Mouse (Mus musculus): ENCODE measurements around the gene Tspan11. TPM values are rescaled to one million over a fixed set of nuclear protein-coding genes. Genes with fewer than 3 reads are reported as not detected.
A peak's percentile ranks its signal among the peaks of the same experiment; 100 is the strongest.

Gene Tspan11
- polyA plus RNA-seq, 1 experiment from 2014 or later, result 7.8 TPM

DNA sequence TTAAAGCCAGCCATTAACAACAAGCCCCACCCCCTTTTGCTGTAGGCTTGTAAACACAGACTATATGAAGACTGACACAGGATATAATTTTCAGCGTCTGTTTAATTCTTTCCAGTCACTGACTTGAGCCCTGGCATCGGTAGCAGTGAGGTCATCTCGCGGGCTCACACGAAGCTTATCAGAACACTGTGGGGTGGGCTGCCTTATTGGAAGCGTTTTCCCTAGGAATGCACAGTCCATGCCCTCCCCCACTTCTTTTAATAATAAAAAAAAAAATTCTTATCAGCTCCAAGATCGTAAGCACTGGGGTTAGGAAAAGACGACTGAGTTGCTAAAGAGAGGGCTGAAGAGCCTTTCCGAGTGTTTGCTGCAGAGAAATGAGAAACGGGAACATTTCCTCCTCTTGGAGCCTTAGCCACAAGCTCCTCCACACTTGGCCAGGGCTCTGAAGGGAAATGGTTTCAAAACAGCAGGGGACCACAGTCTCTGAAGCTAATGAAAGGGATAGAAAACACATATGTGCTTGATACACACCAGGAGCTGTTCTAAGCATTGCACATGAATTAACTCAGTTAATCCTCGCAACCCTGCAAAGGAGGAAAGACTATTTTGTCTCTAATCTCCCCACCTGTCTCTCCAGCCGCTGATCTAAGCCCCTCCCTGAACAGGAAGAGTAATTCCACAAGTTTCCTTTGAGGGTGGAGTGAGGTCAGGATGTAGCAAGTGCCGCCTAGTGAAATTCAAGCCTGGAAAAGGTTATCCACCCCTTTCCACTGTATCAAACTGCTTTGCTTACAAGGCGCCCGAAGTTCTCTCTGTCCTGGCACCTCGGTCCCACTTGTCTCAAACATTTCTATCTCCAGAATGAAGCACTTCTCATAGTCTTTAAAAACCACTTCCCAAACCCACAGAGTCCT, 33.4 kb upstream of the Tspan11 start:
- Histone ChIP-seq H3K9ac (replicated peaks; ENCODE audit: low read length) (no peak overlapping the region), H3K36me3 (ENCODE audit: insufficient read depth, low read length) (no peaks in the 10 kb centered on the region), H3K4me3 (ENCODE audit: low read length) (no peak overlapping the region), H3K27me3 (ENCODE audit: insufficient read depth, low read length) (no peaks in the 10 kb centered on the region), H3K9me3 (ENCODE audit: low read length) (no peaks in the 10 kb centered on the region), H3K4me1 (ENCODE audit: insufficient read depth, low read length) (peaks cover 5% of the 10 kb centered on the region; the same call in 1 of the 2 replicates), H3K27ac (ENCODE audit: low read length) (no peak overlapping the region; the same call in 1 of the 2 replicates), H3K4me2 (replicated peaks; ENCODE audit: low read depth, low read length) (peak overlapping the region; percentile 17)
- ATAC-seq (ENCODE audit: low FRiP score, low TSS enrichment), result no peak
- 23% methylated on average over 16 of the region's 16 CpGs for WGBS

DNA sequence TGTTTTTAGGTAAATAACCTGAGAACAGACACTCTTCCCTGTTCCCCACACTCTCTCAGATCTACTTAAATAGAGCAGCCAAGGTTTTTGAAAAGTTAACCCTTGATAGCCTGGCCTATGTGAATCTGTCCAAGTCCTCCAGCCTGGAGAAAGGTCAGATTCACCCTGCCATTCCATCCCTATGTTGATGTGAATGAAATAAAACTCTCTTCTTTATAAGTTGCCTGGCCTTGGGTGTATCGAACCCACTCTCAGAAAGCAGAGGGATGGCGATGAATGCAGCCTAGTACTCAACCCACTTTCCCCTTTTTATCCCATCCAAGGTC, 32.7 kb upstream of the Tspan11 start:
- Histone ChIP-seq H3K9ac (replicated peaks; ENCODE audit: low read length) (no peak overlapping the region), H3K4me1 (ENCODE audit: insufficient read depth, low read length) (peaks cover 5% of the 10 kb centered on the region; the same call in 1 of the 2 replicates), H3K4me3 (ENCODE audit: low read length) (no peak overlapping the region), H3K27ac (ENCODE audit: low read length) (no peak overlapping the region), H3K27me3 (ENCODE audit: insufficient read depth, low read length) (no peaks in the 10 kb centered on the region), H3K4me2 (replicated peaks; ENCODE audit: low read depth, low read length) (no peak overlapping the region), H3K36me3 (ENCODE audit: insufficient read depth, low read length) (no peaks in the 10 kb centered on the region), H3K9me3 (ENCODE audit: low read length) (no peaks in the 10 kb centered on the region)
- no peak for ATAC-seq (ENCODE audit: low FRiP score, low TSS enrichment)
- 94% methylated on average over 2 of the region's 2 CpGs for WGBS

DNA sequence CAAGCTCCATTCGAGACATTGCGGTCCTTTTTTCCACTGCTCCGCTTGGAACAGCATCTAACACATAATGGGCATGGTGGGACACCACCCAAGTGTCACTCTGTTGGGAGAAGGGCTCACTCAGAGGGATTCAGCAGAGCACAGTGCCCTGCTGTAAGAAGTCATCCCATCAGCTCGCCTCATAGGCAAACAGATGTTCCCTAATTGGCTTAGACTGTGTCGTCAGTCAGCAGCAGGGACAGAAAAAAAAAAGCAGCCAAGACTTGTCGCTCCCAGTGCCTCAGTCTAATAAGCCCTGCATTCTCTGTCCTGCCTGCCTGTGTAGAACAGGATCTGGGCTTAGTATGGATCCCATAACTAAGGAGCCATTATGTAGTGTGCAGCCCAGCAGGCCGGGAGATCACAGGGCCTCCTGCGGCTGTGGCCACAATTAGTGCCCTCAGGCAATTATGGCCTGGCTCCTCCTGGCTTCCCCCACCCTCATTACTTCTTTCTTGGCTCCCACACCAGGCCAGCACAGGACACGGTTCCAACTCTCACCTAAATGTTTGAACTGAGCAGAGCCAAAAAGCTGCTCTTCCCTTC, 31.6 kb upstream of the Tspan11 start:
- ATAC-seq (ENCODE audit: low FRiP score, low TSS enrichment), result no peak
- 52% methylated on average over 9 of the region's 9 CpGs for WGBS

DNA sequence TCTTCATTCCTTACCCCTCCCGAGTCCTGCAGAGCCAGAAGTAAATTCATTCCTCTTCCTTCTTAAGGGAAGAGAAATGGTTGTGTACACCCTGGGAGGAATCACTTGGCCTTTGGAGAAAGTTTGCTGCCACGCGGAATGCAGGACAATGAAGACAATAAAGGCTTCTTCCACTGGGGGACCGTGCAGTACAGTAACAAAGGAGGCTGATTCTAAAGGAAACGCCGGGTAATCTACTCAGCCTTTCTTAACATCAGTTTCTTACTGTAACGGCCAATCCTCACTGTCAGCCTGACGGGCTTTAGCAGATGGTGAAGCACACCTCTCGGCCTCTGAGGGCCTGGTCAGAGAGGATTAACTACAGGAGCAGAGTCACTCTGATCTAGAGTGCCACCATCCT, 25.4 kb upstream of the Tspan11 start:
- ATAC-seq (ENCODE audit: low FRiP score, low TSS enrichment), result no peak
- Histone ChIP-seq H3K4me1 (ENCODE audit: insufficient read depth, low read length) (no peaks in the 10 kb centered on the region), H3K9ac (replicated peaks; ENCODE audit: low read length) (no peak overlapping the region), H3K36me3 (ENCODE audit: insufficient read depth, low read length) (no peaks in the 10 kb centered on the region), H3K27ac (ENCODE audit: low read length) (no peak overlapping the region), H3K4me2 (replicated peaks; ENCODE audit: low read depth, low read length) (no peak overlapping the region), H3K9me3 (ENCODE audit: low read length) (no peaks in the 10 kb centered on the region), H3K27me3 (ENCODE audit: insufficient read depth, low read length) (no peaks in the 10 kb centered on the region), H3K4me3 (ENCODE audit: low read length) (no peak overlapping the region)
- 78% methylated on average over 9 of the region's 9 CpGs for WGBS

More for the DNA sequence above, 31.6 kb upstream of the Tspan11 start:
- Histone ChIP-seq H3K9ac (replicated peaks; ENCODE audit: low read length) (no peak overlapping the region), H3K36me3 (ENCODE audit: insufficient read depth, low read length) (no peaks in the 10 kb centered on the region), H3K4me1 (ENCODE audit: insufficient read depth, low read length) (peaks cover 5% of the 10 kb centered on the region; the same call in 1 of the 2 replicates), H3K4me3 (ENCODE audit: low read length) (no peak overlapping the region), H3K27me3 (ENCODE audit: insufficient read depth, low read length) (no peaks in the 10 kb centered on the region), H3K4me2 (replicated peaks; ENCODE audit: low read depth, low read length) (no peak overlapping the region), H3K27ac (ENCODE audit: low read length) (no peak overlapping the region), H3K9me3 (ENCODE audit: low read length) (no peaks in the 10 kb centered on the region)

DNA sequence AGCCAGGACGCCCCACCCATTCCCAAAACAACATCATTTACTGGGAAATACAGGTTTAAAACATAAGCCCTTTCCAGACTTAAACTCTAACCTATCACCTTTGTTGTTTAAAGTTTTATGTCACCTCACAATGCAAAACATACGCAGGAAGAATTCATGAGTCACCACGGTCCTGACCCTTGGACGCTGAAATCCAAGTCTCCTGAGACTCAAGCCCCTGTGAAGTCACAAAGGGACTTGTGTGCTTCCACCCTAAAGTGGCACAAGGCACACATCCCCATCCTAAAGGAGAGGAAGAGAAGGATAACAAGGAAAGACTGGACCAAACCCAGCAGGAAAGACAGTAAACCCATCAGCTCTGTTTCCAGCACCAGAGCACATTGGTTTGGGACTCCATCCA, 22.0 kb upstream of the Tspan11 start:
- Histone ChIP-seq H3K36me3 (ENCODE audit: insufficient read depth, low read length) (no peaks in the 10 kb centered on the region), H3K4me3 (ENCODE audit: low read length) (no peak overlapping the region), H3K9me3 (ENCODE audit: low read length) (no peaks in the 10 kb centered on the region), H3K4me1 (ENCODE audit: insufficient read depth, low read length) (peaks cover 3% of the 10 kb centered on the region; the same call in 1 of the 2 replicates), H3K27ac (ENCODE audit: low read length) (no peak overlapping the region), H3K9ac (replicated peaks; ENCODE audit: low read length) (no peak overlapping the region), H3K27me3 (ENCODE audit: insufficient read depth, low read length) (no peaks in the 10 kb centered on the region), H3K4me2 (replicated peaks; ENCODE audit: low read depth, low read length) (no peak overlapping the region)
- 67% methylated on average over 4 of the region's 4 CpGs for WGBS
- no peak for ATAC-seq (ENCODE audit: low FRiP score, low TSS enrichment)

DNA sequence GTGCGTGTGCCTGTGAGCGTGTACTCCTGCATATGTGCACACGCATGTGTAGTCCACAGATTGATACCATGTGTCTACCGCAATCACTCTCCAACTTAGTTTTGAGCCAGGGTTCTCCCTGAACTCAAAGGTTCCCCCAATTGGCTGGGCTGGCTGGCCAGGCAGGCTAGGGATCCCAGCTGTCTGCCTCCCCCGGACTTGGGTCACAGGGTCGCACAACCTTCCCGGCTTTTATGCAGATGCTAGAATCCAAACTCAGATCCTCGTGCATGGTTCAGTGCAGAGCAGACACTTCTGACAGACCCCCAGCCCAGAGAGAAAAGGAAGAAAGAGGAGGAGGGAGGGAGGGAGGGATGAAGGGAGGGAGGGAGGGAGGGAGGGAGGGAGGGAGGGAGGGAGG, 18.8 kb upstream of the Tspan11 start:
- Histone ChIP-seq H3K27me3 (ENCODE audit: insufficient read depth, low read length) (no peaks in the 10 kb centered on the region), H3K9me3 (ENCODE audit: low read length) (no peaks in the 10 kb centered on the region), H3K4me3 (ENCODE audit: low read length) (no peak overlapping the region), H3K27ac (ENCODE audit: low read length) (no peak overlapping the region), H3K4me2 (replicated peaks; ENCODE audit: low read depth, low read length) (no peak overlapping the region), H3K36me3 (ENCODE audit: insufficient read depth, low read length) (no peaks in the 10 kb centered on the region), H3K4me1 (ENCODE audit: insufficient read depth, low read length) (peaks cover 7% of the 10 kb centered on the region), H3K9ac (replicated peaks; ENCODE audit: low read length) (no peak overlapping the region)
- no peak for ATAC-seq (ENCODE audit: low FRiP score, low TSS enrichment)
- 49% methylated on average over 8 of the region's 8 CpGs for WGBS

DNA sequence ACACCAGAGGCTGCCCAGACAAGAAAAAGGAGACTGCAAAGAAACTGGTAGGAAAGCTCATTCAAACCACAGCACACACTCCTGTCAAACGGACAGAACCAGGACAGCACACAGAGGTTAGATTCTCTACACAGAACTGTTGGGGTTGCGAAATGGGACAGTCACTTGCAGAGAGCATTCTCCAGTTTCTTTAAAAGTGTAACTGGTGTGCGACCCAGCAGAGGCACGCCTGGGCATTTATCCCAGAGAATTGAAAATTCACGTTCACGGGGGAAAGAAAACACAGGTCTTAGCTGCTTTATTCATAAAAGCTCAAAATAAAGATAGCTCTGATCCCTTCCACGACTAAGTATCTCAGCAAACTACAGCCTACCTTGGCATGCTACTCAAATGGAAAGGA, 18.3 kb upstream of the Tspan11 start:
- 81% methylated on average over 7 of the region's 7 CpGs for WGBS
- Histone ChIP-seq H3K36me3 (ENCODE audit: insufficient read depth, low read length) (no peaks in the 10 kb centered on the region), H3K27me3 (ENCODE audit: insufficient read depth, low read length) (no peaks in the 10 kb centered on the region), H3K4me3 (ENCODE audit: low read length) (no peak overlapping the region), H3K9ac (replicated peaks; ENCODE audit: low read length) (no peak overlapping the region), H3K4me1 (ENCODE audit: insufficient read depth, low read length) (peaks cover 7% of the 10 kb centered on the region), H3K4me2 (replicated peaks; ENCODE audit: low read depth, low read length) (no peak overlapping the region), H3K27ac (ENCODE audit: low read length) (no peak overlapping the region), H3K9me3 (ENCODE audit: low read length) (no peaks in the 10 kb centered on the region)
- no peak for ATAC-seq (ENCODE audit: low FRiP score, low TSS enrichment)

DNA sequence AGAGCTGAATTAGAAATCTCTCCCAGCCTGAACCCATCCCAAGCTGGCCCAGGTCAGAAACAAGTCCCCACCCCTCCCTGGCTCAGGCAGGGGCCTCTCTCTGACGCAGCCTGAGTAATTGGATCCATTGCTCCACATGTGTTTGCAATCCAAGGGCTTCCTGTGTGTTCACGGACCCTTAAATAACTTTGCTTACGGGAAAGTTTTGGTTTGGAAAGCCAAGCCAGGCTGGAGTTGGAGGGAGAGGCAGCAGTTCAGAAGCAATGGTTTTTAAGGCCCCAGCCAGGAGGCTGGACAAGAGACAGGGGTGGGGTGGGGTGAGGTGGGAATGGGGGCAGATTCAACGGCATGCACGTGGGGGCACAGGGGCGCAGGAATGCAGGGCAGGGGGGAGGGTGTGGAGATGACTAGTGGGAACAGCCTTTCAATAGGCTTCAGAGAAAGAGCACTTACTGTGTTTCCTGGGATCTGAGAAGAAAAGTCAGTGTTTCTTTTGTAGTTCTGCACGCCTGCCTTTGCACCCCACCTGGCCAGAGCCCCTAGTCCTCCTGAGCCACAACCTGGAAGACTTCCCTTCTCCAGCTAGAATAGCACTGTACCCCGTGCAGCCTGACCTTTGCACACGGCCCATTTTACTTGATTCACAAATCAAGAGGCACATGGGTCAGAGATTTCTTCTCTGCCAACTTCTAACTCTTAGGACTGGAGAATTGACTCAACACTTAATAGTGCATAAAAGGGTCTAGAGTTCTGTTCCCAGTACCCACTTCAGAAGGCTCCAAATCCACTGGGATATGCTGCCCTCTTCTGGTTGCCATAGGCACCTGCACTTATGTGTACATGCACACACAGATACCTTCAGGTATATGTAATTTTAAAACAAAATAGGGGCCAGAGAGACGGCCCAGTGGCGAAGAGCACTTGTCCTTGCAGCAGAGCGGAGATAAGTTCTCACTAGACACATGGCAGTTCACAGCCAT, 16.8 kb upstream of the Tspan11 start:
- no peak overlapping the region for H3K27ac ChIP-seq (ENCODE audit: low read length)
- 0 out of 2 replicates have a peak, but pooled peaks have one; percentile 39 for ATAC-seq (ENCODE audit: low FRiP score, low TSS enrichment)
- no peak overlapping the region for H3K9ac ChIP-seq (replicated peaks; ENCODE audit: low read length)
- WGBS, result 50% methylated on average over 12 of the region's 12 CpGs
- H3K9me3 ChIP-seq (ENCODE audit: low read length), result no peaks in the 10 kb centered on the region
- H3K36me3 ChIP-seq (ENCODE audit: insufficient read depth, low read length), result no peaks in the 10 kb centered on the region
- H3K27me3 ChIP-seq (ENCODE audit: insufficient read depth, low read length), result no peaks in the 10 kb centered on the region
- H3K4me1 ChIP-seq (ENCODE audit: insufficient read depth, low read length), result peaks cover 7% of the 10 kb centered on the region
- no peak overlapping the region for H3K4me3 ChIP-seq (ENCODE audit: low read length)
- no peak overlapping the region for H3K4me2 ChIP-seq (replicated peaks; ENCODE audit: low read depth, low read length)

DNA sequence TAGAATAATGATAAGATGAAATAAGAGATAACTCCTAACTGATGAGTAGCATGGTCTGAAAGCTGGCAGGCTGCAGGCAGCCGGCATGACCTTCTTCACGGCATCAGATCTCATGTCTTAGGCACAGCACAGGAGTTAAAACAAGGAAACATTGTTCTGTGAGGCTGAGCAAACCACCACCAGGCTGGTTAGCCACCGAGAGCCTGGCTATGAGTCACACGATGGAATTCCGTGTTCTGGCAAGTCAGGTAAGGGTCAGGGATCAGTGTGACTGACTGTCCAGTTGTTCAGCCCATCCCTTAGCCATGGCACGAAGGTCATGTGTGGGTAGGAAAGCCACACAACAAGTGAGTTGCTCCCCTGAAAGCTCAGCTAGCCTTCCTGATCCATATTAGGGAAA, 16.0 kb upstream of the Tspan11 start:
- no peak overlapping the region for H3K27ac ChIP-seq (ENCODE audit: low read length)
- no peak overlapping the region for H3K4me3 ChIP-seq (ENCODE audit: low read length)
- H3K36me3 ChIP-seq (ENCODE audit: insufficient read depth, low read length), result no peaks in the 10 kb centered on the region
- peaks cover 7% of the 10 kb centered on the region for H3K4me1 ChIP-seq (ENCODE audit: insufficient read depth, low read length)
- 82% methylated on average over 6 of the region's 6 CpGs for WGBS
- no peak overlapping the region for H3K4me2 ChIP-seq (replicated peaks; ENCODE audit: low read depth, low read length)
- H3K9ac ChIP-seq (replicated peaks; ENCODE audit: low read length), result no peak overlapping the region
- no peaks in the 10 kb centered on the region for H3K9me3 ChIP-seq (ENCODE audit: low read length)
- no peaks in the 10 kb centered on the region for H3K27me3 ChIP-seq (ENCODE audit: insufficient read depth, low read length)
- no peak for ATAC-seq (ENCODE audit: low FRiP score, low TSS enrichment)
